Mouse (Mus musculus) hindbrain, embryonic 11.5 days (tissue): ENCODE results near the gene Hykk. TPM values are rescaled to one million over a fixed set of nuclear protein-coding genes. Genes with fewer than 3 reads are reported as not detected.
"Not testable (repeated sequence)": the region's sequence is repeated elsewhere in the genome, so short reads cannot be mapped to it uniquely, and the experiment has no call there.

Experiments used
- ATAC-seq: fragments of 200-750 bp; cut with Nextera tagmentation; 2 replicates; pipeline ENCODE4 v1.8.0; 2017; ENCODE audit warnings: mild to moderate bottlenecking, moderate TSS enrichment, moderate library complexity; ENCODE audit not compliant: low FRiP score
- DNase-seq: peaks from one replicate; pipeline ENCODE4 v3.0.0-alpha.2; 2015; ENCODE audit warnings: low spot score
- H3K27ac ChIP-seq: fragments of 300-500 bp; sonication (generic); 2 replicates; pipeline ENCODE4 v1.5.1; 2014; ENCODE audit warnings: mild to moderate bottlenecking, low read depth, low read length
- H3K27me3 ChIP-seq: fragments of 300-500 bp; sonication (generic); 2 replicates; pipeline ENCODE4 v1.6.1; 2014; ENCODE audit warnings: mild to moderate bottlenecking, low read length, moderate library complexity, mixed read lengths; ENCODE audit not compliant: control insufficient read depth, insufficient read depth
- H3K36me3 ChIP-seq: fragments of 300-500 bp; sonication (generic); 2 replicates; pipeline ENCODE4 v1.6.1; 2014; ENCODE audit warnings: mild to moderate bottlenecking, low read length, moderate library complexity, mixed read lengths; ENCODE audit not compliant: control insufficient read depth, insufficient read depth
- H3K4me1 ChIP-seq: fragments of 300-500 bp; sonication (generic); replicated peaks from 2 replicates; pipeline ENCODE4 v1.6.1; 2014; ENCODE audit warnings: low read length, mixed read lengths; ENCODE audit not compliant: control insufficient read depth, insufficient read depth
- H3K4me2 ChIP-seq: fragments of 300-500 bp; sonication (generic); replicated peaks from 2 replicates; pipeline ENCODE4 v1.6.1; 2014; ENCODE audit warnings: mild to moderate bottlenecking, low read depth, low read length
- H3K4me3 ChIP-seq: fragments of 300-500 bp; sonication (generic); 2 replicates; pipeline ENCODE4 v1.5.1; 2014; ENCODE audit warnings: low read depth, low read length
- H3K9ac ChIP-seq: fragments of 300-500 bp; sonication (generic); 2 replicates; pipeline ENCODE4 v1.6.1; 2014; ENCODE audit warnings: low read depth, low read length
- H3K9me3 ChIP-seq: fragments of 300-500 bp; sonication (generic); 2 replicates; pipeline ENCODE4 v1.6.1; 2016; ENCODE audit warnings: low read length; ENCODE audit not compliant: control insufficient read depth
- WGBS: fragments of 180-500 bp; shearing (Covaris S2); extraction: QIAGEN DNeasy Blood & Tissue Kit; methylation state at CpG from one replicate; pipeline ENCODE4 v1.1.7; 2014; 5-methylcytosine and 5-hydroxymethylcytosine counted together
- polyA plus RNA-seq: library from polyadenylated mRNA; unstranded; fragments of >200 nt; fragmentation: Nextera tagmentation; extraction: Ambion mirVana; gene quantifications from 2 replicates; pipeline ENCODE4 v1.2.1, GENCODE M21; 2014

The Hykk gene
- polyA plus RNA-seq, 1 experiment from 2014 or later: 5.6 TPM

- H3K27me3 ChIP-seq: no peaks in the 10 kb centered on the region
- H3K4me3 ChIP-seq: no peak overlapping the region
- H3K4me1 ChIP-seq: no peaks in the 10 kb centered on the region
- no peak overlapping the region for H3K27ac ChIP-seq
- no peaks in the 10 kb centered on the region for H3K9me3 ChIP-seq
- no peaks in the 10 kb centered on the region for H3K36me3 ChIP-seq
- DNase-seq (no peak), ATAC-seq (no peak)
- no peak overlapping the region for H3K9ac ChIP-seq
- 61% methylated on average over 4 of the region's 4 CpGs for WGBS
- H3K4me2 ChIP-seq: no peak overlapping the region
These were observed 2.9 kb downstream of the Hykk start for GRCm38 (mm10) chr9:54919946-54920345.

- Histone ChIP-seq H3K4me1 (no peaks in the 10 kb centered on the region), H3K27ac (no peak overlapping the region), H3K4me3 (no peak overlapping the region), H3K9ac (no peak overlapping the region), H3K4me2 (no peak overlapping the region), H3K36me3 (no peaks in the 10 kb centered on the region), H3K27me3 (no peaks in the 10 kb centered on the region), H3K9me3 (no peaks in the 10 kb centered on the region)
- ATAC-seq (no peak), DNase-seq (no peak)
- WGBS: 88% methylated on average over 1 of the region's 1 CpGs
These were observed 13.7 kb downstream of the Hykk start for GRCm38 (mm10) chr9:54930741-54931140.

DNA sequence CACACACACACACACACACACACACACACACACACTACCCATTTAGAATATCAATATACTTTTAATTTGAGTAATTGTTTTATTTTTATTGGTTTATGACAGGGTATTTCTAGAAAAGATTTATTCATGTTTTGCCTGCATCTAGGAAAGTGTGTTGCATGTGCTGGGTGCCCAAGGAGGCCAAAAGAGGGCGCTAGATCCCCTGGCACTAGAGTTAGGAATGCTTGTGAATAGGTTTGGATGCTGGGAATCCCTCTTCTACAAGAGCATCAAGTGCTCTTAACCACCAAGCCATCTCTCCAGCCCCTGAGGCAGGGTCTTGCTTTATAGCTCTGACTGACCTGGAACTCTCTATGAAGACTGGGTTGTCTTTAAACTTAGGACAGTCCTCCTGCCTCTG, 14.7 kb downstream of the Hykk start:
- Histone ChIP-seq H3K36me3 (no peaks in the 10 kb centered on the region), H3K4me2 (no peak overlapping the region), H3K4me1 (no peaks in the 10 kb centered on the region), H3K27ac (no peak overlapping the region), H3K9ac (no peak overlapping the region), H3K9me3 (no peaks in the 10 kb centered on the region), H3K4me3 (no peak overlapping the region), H3K27me3 (no peaks in the 10 kb centered on the region)
- ATAC-seq (no peak), DNase-seq (no peak)
- WGBS: 15% methylated on average over 1 of the region's 1 CpGs

- Histone ChIP-seq H3K36me3 (no peaks in the 10 kb centered on the region), H3K9me3 (no peaks in the 10 kb centered on the region), H3K27me3 (no peaks in the 10 kb centered on the region), H3K9ac (no peak overlapping the region), H3K4me2 (no peak overlapping the region), H3K4me1 (no peaks in the 10 kb centered on the region), H3K27ac (no peak overlapping the region), H3K4me3 (no peak overlapping the region)
- ATAC-seq: no peak
- WGBS: 71% methylated on average over 2 of the region's 2 CpGs
- no peak for DNase-seq
These were observed 15.3 kb downstream of the Hykk start for GRCm38 (mm10) chr9:54932379-54932778.

- DNase-seq (no peak), ATAC-seq (no peak)
- H3K9ac ChIP-seq: no peak overlapping the region
- no peak overlapping the region for H3K27ac ChIP-seq
- no peaks in the 10 kb centered on the region for H3K9me3 ChIP-seq
- no peak overlapping the region for H3K4me3 ChIP-seq
- no peaks in the 10 kb centered on the region for H3K27me3 ChIP-seq
- no peaks in the 10 kb centered on the region for H3K4me1 ChIP-seq
- H3K36me3 ChIP-seq: no peaks in the 10 kb centered on the region
- no peak overlapping the region for H3K4me2 ChIP-seq
- 92% methylated on average over 4 of the region's 4 CpGs for WGBS
These were observed 25.0 kb downstream of the Hykk start for GRCm38 (mm10) chr9:54942071-54942470.

DNA sequence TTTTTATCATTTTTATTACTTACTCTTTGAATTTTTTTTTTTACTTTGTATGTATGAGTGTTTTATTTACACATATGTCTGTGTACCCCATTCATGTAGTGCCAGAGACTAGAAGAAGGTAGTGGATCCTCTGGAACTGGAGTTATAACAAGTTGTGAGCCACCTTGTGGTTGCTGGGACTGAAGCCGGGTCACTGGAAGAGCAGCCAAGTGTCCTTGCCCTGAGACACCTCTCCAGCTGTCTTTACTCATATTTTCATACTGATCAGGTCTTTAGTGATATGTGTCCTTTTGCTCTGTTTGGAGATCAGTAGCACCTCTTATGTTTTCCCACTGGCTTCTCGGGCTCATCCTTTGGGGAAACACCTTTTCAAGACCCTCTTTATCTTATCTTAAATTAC, 27.4 kb downstream of the Hykk start:
- Histone ChIP-seq H3K4me1 (no peaks in the 10 kb centered on the region), H3K4me3 (no peak overlapping the region), H3K36me3 (no peaks in the 10 kb centered on the region), H3K4me2 (no peak overlapping the region), H3K9me3 (no peaks in the 10 kb centered on the region), H3K27me3 (no peaks in the 10 kb centered on the region), H3K27ac (no peak overlapping the region), H3K9ac (no peak overlapping the region)
- 85% methylated on average over 2 of the region's 2 CpGs for WGBS
- DNase-seq (no peak), ATAC-seq (no peak)

DNA sequence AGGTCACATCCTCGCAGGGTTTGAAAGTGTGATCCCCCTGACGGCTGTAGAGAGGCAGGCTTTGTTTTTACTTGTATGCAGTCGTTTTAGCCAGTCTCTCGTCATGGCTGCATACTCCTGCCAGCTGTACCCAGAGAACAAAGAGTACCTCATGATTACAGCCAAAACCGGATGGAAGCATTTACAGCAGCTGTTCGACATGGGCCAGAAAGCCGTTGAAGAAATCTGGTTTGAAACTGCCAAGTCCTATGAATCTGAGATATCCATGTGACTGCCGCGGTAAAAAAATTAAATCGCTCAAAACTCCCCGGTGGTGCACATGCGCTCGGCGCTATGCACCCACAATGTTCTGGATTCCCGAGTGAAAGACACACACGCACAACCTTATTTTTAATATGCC, 29.2 kb downstream of the Hykk start:
- no peak overlapping the region for H3K27ac ChIP-seq
- 81% methylated on average over 16 of the region's 16 CpGs for WGBS
- H3K4me1 ChIP-seq: no peaks in the 10 kb centered on the region
- ATAC-seq (no peak), DNase-seq (no peak)
- no peak overlapping the region for H3K4me3 ChIP-seq
- no peak overlapping the region for H3K9ac ChIP-seq
- no peaks in the 10 kb centered on the region for H3K36me3 ChIP-seq
- H3K4me2 ChIP-seq: no peak overlapping the region
- no peaks in the 10 kb centered on the region for H3K27me3 ChIP-seq
- no peaks in the 10 kb centered on the region for H3K9me3 ChIP-seq

GRCm38 (mm10) chr9:54949465-54949864, 32.4 kb downstream of the Hykk start:
- ATAC-seq (no peak), DNase-seq (no peak)
- no peaks in the 10 kb centered on the region for H3K9me3 ChIP-seq
- H3K4me1 ChIP-seq: no peaks in the 10 kb centered on the region; the same call in 1 of the 2 replicates
- no peak overlapping the region for H3K27ac ChIP-seq
- H3K4me2 ChIP-seq: no peak overlapping the region
- no peaks in the 10 kb centered on the region for H3K36me3 ChIP-seq
- no peak overlapping the region for H3K9ac ChIP-seq
- no peaks in the 10 kb centered on the region for H3K27me3 ChIP-seq
- no peak overlapping the region for H3K4me3 ChIP-seq

DNA sequence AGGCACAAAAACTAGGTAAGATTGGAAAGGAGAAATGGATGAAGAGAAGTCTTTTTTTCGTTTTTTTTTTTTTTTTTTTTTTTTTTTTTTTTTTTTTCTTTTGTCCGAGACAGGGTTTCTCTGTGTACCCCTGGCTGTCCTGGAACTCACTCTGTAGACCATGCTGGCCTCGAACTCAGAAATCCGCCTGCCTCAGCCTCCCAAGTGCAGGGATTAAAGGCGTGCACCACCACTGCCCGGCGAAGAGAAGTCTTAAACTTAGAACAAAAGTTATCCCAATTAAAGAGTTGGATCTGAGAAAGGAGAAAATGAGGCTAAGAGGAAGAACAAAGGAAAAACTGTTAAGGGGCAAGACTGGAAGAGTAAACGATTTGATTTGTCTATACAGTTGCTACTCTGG, 33.1 kb downstream of the Hykk start:
- Histone ChIP-seq H3K27ac (0 out of 2 replicates have a peak overlapping the region, but pooled peaks have one; percentile 6), H3K4me3 (peak overlapping the region; percentile 81), H3K9ac (peak overlapping the region; percentile 76), H3K4me2 (peak overlapping the region; percentile 74; the same call in 1 of the 2 replicates)
- not testable (repeated sequence) for H3K36me3 ChIP-seq, H3K27me3 ChIP-seq, H3K4me1 ChIP-seq, DNase-seq, H3K9me3 ChIP-seq
- WGBS: 53% methylated on average over 8 of the region's 8 CpGs
- peak; percentile 55; the same call in 1 of the 2 replicates for ATAC-seq
